Mouse (Mus musculus) gastrocnemius, adult 18-20 months (tissue): ENCODE measurements around the gene Ctu1. TPM values are rescaled to one million over a fixed set of nuclear protein-coding genes. Genes with fewer than 3 reads are reported as not detected.
A peak's percentile ranks its signal among the peaks of the same experiment; 100 is the strongest.
"Not testable (repeated sequence)": the region's sequence is repeated elsewhere in the genome, so short reads cannot be mapped to it uniquely, and the experiment has no call there.

ENCODE experiments used
- DNase-seq: peaks from one replicate; pipeline ENCODE4 v3.0.0; 2021; ENCODE audit warnings: low spot score
- long read RNA-seq, 2 experiments: library from polyadenylated mRNA; stranded (forward); transcript quantifications; one replicate each; pipeline ENCODE4 v2.0.0; 2021
- total RNA-seq, 2 experiments: library from RNA; stranded (reverse); gene quantifications; 2 replicates each; pipeline ENCODE4 v1.2.3; 2021

Ctu1 gene
- 1 to 10 TPM; 1.7 to 2.0 TPM for total RNA-seq
- long read RNA-seq, experiment 1, transcript Ctu1-201 (3 exons, 2,475 nt): major isoform, 6 of 6 reads
- long read RNA-seq, experiment 1, partial matches to known transcripts: 0 of 6 reads
- long read RNA-seq, experiment 1, other reads (novel, unspliced or antisense): 0 of 6 reads
- long read RNA-seq, experiment 2, partial matches to known transcripts: 0 of 5 reads
- long read RNA-seq, experiment 2, other reads (novel, unspliced or antisense): 1 of 5 reads

DNA sequence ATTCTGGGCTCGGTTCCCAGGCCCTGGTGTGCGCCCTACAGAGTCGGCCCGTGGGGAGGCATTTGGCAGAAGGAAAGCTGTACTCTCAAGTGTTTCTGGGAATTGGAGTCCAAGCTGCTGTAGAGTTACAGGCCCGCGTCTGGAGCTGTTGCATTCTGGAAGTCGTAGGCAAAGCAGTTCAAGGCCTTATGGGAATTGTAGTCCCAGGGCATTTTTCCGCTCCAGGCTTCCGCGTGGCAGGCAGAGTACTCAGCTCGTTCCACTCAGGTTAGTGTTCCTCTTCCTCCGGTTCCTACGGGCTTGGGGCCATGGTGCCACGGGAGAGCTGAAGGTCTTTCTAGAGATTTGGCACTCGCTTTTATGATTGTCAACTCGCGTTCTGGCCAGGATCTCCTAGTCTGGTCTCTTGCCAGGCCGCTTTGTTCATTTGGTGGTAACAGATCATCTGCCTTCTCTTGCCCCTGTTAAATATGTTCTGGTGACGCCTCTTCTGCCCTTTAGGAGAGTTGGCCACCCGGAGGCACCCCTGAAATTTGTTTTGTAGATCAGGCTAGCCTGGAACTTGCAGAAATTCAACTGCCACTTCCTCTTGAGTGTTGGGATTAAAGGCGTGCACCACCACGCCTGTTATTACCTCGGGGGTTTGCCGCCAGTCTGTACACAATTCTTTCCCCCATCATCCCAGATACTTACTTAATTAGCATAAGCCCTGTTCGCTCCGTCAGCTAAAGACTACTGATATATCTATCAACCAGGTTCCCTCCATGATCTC is at the start of gene Ctu1:
TSS of gene Ctu1 (plus strand) at position 208 of the 772 bp plus-strand sequence.
- DNase-seq: peak; percentile 96

DNA sequence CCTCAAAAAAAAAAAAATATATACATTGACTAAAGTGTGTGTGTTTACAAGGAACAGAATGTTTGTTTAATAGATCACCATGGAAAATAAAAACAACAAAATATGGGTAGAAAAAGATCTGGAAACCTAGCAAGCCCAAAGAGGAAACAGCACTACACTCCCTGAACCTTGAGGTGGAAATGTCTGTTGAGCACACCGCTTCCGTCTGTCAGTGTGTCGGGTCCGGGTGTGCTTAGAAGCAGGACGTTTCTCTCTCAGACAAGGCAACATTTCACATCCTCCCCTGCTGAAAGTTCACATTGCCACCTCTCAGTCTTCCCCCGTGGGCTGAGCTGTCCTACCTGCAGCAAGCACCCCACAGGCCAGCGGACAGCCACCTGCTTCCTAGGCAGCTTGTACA is 48.9 kb upstream of the Ctu1 start:
- no peak for DNase-seq

DNA sequence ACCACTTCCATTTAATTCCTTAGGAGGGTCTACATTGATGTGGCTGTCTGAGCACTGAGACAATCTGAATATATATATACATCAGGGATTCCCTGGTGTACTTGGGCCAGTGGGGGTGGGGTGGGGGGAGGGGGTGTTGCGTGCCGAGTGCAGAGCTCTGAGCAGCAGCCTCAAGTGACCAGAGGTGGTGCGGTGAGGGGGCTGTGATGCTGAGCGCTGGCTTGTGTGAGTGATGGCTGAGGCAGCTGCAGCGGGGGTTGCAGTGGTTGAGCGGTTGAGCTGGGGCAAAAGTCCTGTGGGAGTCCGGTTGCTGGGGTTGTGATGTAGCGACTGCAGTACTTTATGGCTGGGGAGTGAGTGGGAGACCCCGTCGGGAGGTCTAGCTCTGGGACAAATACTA is 48.0 kb upstream of the Ctu1 start:
- no peak for DNase-seq

DNA sequence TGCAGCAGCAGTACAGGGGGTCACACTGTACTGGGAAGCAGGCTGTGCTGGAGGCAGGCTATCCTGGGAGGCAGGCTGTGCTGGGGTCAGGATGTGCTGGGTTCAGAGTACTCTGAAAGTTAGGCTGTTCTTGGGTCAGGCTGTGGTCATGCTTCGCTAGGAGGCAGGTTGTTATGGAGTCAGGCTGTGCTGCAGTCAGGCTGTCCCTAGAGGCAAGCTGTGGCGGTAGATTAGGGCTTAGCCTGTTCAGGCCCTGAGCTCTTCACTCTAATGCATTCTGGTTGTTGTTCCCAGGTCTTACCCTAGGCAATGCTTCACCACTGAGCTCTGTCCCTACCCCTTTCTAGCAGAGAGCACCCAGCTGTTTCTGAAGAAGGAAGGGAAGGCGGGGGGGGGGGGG is 46.8 kb upstream of the Ctu1 start:
- DNase-seq: no peak

DNA sequence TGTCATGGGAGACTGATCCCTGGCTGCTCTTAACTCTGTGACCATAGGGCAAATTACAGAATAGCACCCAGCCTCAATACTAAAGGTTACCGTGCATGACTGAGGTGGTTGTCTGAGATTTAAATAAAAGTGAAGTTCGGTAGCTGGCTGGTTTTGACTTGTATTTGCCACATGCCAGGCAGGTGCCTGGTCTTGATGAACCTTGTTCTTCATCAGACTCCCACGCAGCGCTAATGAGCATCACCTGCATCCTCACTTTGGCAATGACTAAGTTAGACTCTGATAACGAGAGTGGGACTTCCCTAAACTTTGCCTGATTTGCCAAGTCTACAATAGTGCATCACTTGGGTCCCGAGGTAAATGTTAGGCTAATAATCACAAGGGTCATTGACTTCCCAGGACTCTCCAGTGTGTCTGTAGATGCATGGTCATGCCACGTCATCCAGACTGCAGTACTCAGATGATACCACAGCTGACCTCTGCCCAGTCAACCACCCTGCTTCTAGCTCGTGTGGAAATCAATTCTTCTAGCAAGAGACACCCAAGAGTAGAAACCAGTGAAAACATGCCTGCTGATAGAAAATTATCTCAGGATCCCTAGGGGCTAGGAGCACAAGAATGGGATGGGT is 45.9 kb upstream of the Ctu1 start:
- DNase-seq: no peak

DNA sequence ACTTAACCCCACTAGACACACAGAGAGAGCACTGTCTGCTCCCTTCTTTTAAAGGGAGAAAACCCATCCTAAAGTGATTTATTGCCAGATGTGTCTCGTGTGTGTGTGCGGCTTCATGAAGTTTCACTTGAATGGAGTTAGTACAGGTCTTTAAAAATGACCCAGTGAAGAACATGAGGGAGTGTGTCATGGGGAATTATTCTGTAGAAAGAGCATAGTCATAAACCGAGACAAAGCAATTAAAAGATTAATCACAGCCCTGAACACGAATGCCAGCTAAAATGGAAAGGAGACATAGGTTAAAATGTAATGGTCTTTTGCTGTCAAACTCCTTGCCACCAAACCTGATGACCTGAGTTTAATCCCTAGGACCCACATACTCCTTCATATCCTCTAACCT is 37.9 kb upstream of the Ctu1 start:
- DNase-seq: no peak

DNA sequence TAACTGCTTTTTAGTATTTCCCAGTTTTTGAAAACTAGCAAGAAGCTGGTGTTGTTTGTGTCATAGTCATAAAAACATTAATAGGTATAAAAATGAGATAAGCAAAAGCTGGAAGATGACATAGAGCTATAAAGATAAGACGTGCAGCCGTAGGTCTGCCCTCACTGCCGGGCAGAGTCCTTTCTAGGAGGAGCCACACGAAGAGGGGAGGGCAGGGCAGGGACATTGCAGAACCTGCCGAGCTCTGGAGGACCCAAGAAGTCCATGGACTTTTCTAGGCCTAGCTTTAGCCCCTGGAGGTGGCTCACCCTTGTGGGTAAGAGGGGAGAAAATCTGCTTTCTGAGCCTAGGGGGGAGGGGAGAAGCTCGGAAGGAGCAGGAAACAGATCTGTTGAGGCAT is 37.3 kb upstream of the Ctu1 start, which contains the start of gene Ceacam18:
TSS of gene Ceacam18 (plus strand) at position 208 of the 400 bp plus-strand sequence.
- DNase-seq: no peak

DNA sequence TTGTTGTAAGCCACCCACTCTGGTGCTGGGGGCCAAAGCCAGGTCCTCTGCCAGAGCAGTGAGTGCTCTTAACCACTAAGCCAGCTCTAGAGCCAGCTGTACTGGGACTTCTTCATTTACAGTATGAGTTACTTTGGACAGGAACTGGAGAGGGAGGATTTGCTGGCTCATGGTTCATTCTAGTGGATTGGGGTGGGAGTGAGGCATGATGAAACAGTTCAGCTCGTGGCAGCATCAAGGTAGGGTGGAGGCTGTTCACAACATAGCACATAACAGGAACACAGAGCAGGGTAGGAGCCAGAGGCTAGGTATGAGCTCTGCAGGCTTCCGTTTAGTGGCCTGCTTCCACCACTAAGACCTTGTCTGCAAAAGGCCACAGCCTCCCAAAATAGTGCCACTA is 35.6 kb upstream of the Ctu1 start:
- no peak for DNase-seq

DNA sequence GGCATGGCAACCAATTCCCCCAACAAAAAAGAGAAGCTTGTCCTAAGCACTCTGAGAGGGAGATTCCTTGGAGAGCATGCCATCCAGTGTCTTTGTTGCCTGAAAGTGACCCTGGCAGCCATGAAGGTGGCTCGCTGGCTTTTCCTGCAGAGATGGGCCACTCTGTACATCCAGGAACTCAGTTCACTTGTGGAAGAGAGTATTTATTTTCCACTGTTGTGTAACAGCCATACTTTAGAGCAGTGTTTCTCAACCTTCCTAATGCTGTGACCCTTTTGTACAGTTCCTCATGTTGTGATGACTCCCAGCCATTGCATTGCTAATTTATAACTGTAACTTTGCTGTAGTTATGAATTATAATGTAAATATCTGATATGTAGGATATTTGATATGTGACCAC is 34.7 kb upstream of the Ctu1 start:
- DNase-seq: no peak

DNA sequence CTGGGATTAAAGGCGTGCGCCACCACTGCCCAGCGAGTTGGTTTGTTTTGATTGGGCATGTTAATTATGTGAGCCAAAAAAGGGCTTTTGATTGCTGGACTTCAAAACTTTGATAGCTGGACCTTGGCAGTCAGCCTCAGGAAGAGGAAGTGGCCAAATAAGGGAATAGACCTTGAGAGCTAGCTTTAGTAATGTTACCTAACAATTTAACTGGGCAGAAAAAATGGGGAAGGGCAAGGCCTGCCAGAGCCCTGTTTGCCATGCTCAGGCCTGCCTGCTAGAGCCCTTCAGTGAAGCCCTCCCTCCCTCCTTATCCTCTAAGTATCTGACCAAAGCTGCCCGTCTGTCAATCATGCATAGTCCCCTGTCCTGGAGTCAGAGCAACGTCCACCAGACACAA is 29.2 kb upstream of the Ctu1 start:
- no peak for DNase-seq

DNA sequence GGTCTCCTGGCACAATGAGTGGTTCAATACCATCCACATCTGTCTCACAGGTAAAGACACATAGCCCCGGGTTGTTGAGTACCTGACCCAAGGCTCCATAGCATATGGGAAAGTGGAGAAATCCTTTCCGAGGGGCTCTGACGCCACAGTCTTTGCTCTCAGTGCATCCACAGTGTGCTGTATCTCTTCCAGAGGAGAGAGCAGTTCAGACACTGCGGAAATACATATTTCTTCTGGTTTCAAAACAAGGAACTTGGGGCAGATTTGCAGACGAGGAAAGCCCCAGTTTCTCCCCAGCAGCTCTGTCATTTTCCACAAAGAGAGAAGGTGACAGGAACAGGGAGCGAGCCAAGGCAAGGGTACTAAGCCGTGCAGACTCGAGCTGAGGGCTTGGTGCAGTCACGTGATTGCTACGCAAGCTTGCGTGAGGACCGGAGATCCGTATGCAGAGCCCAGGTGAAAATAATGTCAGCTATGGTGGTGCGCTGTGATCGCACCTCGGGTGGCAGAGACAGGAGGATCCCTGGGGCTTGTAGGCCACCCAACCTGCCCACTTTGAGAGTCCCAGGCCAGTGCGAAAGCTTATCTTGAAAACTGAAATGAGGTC is 28.7 kb upstream of the Ctu1 start:
- no peak for DNase-seq

DNA sequence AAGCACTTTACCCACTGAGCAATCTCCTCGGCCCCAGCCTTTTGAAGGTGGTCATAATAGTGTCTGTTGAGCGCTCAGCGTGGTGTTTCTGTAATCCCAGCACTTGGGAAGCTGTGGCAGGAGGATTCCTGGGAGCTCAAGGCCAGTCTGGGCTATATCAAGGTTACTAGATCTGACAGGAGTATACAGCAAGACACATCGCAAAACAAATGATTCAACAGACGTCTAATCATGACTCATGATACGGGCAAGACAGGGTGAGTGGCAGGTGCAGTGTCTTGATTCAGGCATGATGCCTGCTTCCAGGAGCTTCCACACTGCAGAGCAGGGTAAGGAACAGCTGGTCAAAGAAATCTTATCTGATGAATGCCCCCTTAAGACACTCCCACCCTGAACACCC is 19.1 kb upstream of the Ctu1 start:
- DNase-seq: no peak

DNA sequence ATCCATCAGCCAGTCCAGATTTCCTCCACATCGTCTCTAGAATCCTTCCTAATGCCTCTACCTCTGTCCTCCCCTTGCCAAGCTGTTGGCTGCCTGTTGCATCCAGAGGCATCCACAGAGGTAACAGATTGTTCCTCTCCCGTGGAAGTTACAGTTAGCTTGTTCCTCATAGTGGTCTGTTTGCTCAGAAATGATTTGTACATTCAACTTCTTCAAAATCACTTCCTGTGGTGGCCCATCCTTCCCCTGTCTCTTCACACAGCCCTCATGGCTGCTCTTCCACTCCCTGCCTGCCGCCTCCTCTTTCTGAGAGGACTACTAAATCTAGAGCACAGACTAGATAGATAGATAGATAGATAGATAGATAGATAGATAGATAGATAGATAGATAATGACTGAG is 17.3 kb upstream of the Ctu1 start:
- no peak for DNase-seq

DNA sequence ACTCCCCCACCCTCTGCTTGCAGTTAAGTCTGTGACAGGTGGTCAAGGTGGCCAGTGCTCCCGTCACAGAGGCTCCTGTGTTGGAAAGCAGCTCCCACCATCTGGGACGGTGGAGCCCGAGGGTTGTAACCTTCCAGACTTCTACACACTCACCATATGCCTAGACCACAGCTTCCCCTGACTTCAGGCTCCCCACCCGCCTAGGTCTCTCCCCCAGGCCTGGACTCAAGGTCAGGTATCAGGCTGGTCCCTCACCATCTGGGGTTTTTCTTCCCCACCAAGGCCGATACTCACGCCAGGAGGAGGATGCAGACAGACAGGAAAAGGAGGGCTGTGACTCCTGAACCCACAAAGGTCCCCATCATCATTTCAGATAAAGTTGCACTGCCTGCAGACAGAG is 15.6 kb upstream of the Ctu1 start:
- DNase-seq: no peak

DNA sequence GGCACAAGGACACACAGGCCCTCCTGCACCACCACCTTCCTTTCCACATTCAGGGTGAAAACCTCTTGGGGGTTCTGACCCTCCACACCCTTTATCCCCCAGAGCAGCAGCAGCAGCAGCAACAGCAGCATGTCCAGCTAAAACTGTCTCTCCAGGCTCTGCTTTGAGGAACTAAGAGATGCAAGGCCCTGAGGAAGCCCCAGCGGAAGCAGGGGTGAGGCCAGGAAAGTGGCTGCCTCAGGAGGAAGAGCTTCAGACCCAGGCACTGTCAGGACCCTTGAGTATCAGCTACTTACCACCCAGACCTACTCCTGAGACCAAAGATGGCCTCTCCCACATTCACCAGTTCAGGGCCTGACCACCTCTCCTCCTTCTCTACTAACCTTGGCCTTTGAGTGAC is 11.8 kb upstream of the Ctu1 start, which contains the start of gene Siglece:
TSS of gene Siglece (minus strand) at position 160 of the 400 bp plus-strand sequence.
- DNase-seq: no peak

DNA sequence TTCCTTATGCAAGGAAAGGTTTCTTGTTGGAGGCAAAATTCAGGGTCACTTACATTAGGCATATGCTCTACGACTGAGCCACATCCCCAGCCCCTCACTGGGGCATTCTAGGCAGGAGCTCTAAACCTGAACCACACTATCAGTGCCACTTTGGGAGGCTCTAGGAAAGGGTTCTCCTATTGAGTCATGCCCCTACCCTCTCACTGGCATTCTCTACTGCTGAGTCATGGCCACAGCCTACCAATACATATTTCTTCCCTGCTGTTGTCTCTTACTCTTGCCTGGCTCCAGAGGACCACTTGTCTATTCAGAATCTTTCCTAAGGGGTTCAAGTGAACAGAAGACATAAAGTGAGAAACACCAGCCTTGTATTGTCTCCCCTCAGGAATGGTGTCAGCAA is 9.0 kb upstream of the Ctu1 start:
- no peak for DNase-seq

DNA sequence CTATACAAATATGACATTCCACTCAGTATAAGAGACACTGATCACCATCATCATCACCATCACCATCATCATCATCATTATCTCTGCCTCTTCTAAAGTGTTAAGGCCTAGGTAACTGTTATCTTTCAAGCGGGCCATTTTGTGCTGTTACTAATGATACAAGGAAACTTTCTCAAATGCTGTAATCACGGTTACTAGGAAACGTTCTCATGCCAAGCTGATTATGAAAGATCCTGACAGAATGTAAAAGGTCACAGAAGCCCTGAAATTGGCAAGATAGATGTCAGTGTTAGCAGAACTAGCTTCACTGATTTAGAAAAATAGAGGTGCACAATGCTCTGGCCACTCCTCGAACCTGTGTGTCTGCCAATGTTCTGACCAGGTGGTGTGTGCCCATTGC is 4.6 kb upstream of the Ctu1 start:
- not testable (repeated sequence) for DNase-seq

DNA sequence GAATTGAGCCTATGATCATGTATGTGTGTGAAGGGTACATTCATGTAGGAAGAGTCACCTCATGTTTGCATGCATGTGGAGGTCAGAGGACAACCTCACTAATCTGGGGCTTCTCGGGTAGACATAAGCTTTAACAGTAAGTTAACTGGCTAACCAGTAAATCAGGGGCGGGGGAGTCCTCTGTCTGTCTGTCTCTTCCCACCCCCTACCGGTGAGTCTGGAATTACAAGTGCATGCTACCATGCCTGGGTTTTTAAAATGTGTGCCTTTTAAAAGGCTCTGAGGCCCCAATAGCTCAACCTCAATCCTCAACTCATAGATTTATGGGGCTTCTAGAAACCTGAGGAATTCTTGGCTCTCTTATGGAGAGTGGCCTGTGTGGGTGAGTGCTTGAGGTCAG is 3.2 kb upstream of the Ctu1 start:
- no peak for DNase-seq

DNA sequence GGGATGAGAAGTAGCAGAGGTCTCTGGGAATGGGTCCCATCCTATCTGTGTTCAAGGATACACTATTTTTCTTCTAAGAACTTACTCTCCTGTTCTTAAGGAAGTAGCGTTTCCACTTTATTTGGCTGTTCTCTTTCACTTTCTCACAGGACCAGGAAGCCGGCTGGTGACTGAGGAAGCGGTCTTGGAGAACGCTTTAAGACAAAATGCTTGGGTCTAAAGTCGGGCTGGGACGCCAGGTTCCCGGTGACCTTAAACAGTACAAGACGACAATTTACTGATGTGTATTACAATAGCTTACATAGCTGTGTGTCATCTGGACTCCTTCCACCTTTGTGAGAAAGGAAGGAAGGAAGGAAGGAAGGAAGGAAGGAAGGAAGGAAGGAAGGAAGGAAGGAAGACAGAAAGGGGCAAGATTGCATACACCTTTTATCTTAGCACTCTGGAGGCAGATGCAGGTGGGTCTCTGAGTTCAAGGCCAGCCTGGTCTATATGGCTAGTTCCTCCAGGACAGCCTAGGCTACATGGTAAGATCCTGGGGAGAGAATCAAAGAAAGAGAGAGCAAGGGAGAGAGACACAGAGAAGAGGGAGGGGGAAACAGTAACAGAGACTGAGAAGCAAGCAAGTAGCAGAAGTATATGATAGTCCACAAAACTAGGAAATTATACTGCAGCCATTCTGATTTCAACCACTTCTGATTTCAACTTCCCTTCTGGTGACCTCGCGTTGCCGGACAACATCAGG is 580 bp upstream of the Ctu1 start:
- DNase-seq: no peak

DNA sequence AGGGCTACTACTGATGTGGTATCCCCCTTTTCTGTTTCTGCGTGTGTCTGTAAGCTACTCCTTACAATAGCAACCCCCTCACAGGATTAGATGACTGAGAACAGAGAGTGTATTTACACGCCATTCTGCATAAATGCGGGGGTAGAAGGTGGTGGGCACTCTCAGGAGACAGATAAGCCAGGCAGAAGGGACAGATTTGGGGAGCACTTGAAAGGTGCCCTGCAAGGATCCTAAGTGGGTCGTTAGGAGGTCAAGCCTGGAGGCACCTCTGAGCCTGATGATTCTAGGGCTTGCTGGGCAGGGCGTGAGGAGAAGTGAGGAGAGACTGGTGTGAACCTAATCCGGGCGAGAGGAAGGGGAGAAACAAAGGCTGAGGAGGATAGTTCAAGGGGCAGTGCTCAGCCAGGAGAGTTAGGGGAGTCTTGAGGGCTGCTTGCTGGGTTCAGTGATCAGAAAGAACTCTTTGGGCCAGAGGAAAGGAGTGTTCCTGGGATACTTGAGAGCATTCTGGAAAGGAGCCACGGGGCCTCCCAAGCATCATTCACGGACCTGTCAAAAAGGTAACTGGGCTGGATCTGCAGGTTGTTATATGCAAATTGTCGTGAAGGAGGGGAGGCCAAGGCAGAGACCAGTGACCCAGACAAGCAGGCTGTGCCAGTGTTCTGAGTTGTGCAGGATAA is 905 bp downstream of the Ctu1 start:
- no peak for DNase-seq

DNA sequence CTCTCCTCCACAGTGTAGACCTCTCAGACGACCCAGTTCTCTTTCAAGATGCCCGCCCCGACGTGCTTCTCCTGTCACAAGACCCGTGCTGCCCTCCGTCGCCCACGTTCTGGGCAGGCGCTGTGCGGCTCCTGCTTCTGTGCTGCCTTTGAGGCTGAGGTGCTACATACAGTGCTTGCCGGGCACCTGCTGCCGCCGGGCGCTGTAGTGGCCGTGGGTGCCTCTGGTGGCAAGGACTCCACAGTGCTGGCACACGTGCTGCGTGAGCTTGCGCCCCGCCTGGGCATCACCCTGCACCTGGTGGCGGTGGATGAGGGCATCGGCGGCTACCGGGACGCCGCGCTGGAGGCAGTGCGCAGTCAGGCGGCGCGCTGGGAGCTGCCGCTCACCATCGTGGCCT is 3.3 kb downstream of the Ctu1 start:
- no peak for DNase-seq
